Mouse (Mus musculus) forebrain, embryonic 16.5 days (tissue): ENCODE results near the gene Spata31d1b. TPM values are rescaled to one million over a fixed set of nuclear protein-coding genes. Genes with fewer than 3 reads are reported as not detected.
A peak's percentile ranks its signal among the peaks of the same experiment; 100 is the strongest.
"Not testable (repeated sequence)": the region's sequence is repeated elsewhere in the genome, so short reads cannot be mapped to it uniquely, and the experiment has no call there.

Experiments used
- ATAC-seq: fragments of 200-750 bp; cut with Nextera tagmentation; 2 replicates; pipeline ENCODE4 v1.8.0; 2017; ENCODE audit warnings: mild to moderate bottlenecking, moderate library complexity
- H3K27ac ChIP-seq: fragments of 300-500 bp; sonication (generic); 2 replicates; pipeline ENCODE4 v1.5.1; 2014; ENCODE audit warnings: low read length, control low read depth
- H3K27me3 ChIP-seq: fragments of 300-500 bp; sonication (generic); replicated peaks from 2 replicates; pipeline ENCODE4 v1.6.1; 2014; ENCODE audit warnings: low read length; ENCODE audit not compliant: control insufficient read depth, insufficient read depth
- H3K36me3 ChIP-seq: fragments of 300-500 bp; sonication (generic); 2 replicates; pipeline ENCODE4 v1.6.1; 2014; ENCODE audit not compliant: control insufficient read depth, insufficient read depth
- H3K4me1 ChIP-seq: fragments of 300-500 bp; sonication (generic); replicated peaks from 2 replicates; pipeline ENCODE4 v1.6.1; 2014; ENCODE audit warnings: low read length; ENCODE audit not compliant: control insufficient read depth, insufficient read depth
- H3K4me2 ChIP-seq: fragments of 300-500 bp; sonication (generic); 2 replicates; pipeline ENCODE4 v1.6.1; 2014; ENCODE audit warnings: mild to moderate bottlenecking, low read length, control low read depth
- H3K4me3 ChIP-seq: fragments of 300-500 bp; sonication (generic); replicated peaks from 2 replicates; pipeline ENCODE4 v1.5.1; 2014; ENCODE audit warnings: mild to moderate bottlenecking, low read length, control low read depth
- H3K9ac ChIP-seq: fragments of 300-500 bp; sonication (generic); replicated peaks from 2 replicates; pipeline ENCODE4 v1.6.1; 2014; ENCODE audit warnings: low read depth, low read length, control low read depth
- H3K9me3 ChIP-seq: fragments of 300-500 bp; sonication (generic); 2 replicates; pipeline ENCODE4 v1.6.1; 2016; ENCODE audit warnings: low read length; ENCODE audit not compliant: control insufficient read depth
- WGBS: fragments of 180-500 bp; shearing (Covaris S2); extraction: QIAGEN DNeasy Blood & Tissue Kit; methylation state at CpG from one replicate; pipeline ENCODE4 v1.1.7; 2014; 5-methylcytosine and 5-hydroxymethylcytosine counted together
- polyA plus RNA-seq: library from polyadenylated mRNA; unstranded; fragments of >200 nt; fragmentation: Nextera tagmentation; extraction: Ambion mirVana; gene quantifications from 2 replicates; pipeline ENCODE4 v1.2.1, GENCODE M21; 2015

The Spata31d1b gene
- polyA plus RNA-seq, 1 experiment from 2014 or later = not detected

- H3K9me3 ChIP-seq = no peaks in the 10 kb centered on the region
- ATAC-seq = no peak
- H3K27ac ChIP-seq = no peak overlapping the region
- H3K4me1 ChIP-seq = no peaks in the 10 kb centered on the region
- no peaks in the 10 kb centered on the region for H3K27me3 ChIP-seq
- H3K9ac ChIP-seq = no peak overlapping the region
- WGBS = 32% methylated on average over 3 of the region's 3 CpGs
- H3K4me3 ChIP-seq = no peak overlapping the region
- H3K36me3 ChIP-seq = no peaks in the 10 kb centered on the region
- no peak overlapping the region for H3K4me2 ChIP-seq
These were observed 1.6 kb downstream of the Spata31d1b start for GRCm38 (mm10) chr13:59713710-59714109.

- H3K4me1 ChIP-seq, H3K4me2 ChIP-seq, H3K27me3 ChIP-seq, H3K9me3 ChIP-seq, ATAC-seq, H3K4me3 ChIP-seq, H3K27ac ChIP-seq, H3K9ac ChIP-seq, H3K36me3 ChIP-seq: not testable (repeated sequence)
- WGBS = 44% methylated on average over 6 of the region's 6 CpGs
These were observed 6.9 kb downstream of the Spata31d1b start for GRCm38 (mm10) chr13:59718857-59719440.

- Histone ChIP-seq H3K4me3 (no peak overlapping the region), H3K27ac (no peak overlapping the region), H3K4me2 (no peak overlapping the region), H3K9ac (no peak overlapping the region), H3K36me3 (no peaks in the 10 kb centered on the region), H3K27me3 (no peaks in the 10 kb centered on the region), H3K9me3 (no peaks in the 10 kb centered on the region), H3K4me1 (no peaks in the 10 kb centered on the region)
- no peak for ATAC-seq
- 89% methylated on average over 1 of the region's 1 CpGs for WGBS
These were observed 7.4 kb downstream of the Spata31d1b start for GRCm38 (mm10) chr13:59719475-59719874.

- not testable (repeated sequence) for H3K27ac ChIP-seq, H3K4me3 ChIP-seq, H3K27me3 ChIP-seq, H3K9ac ChIP-seq, ATAC-seq, H3K36me3 ChIP-seq, H3K9me3 ChIP-seq, H3K4me2 ChIP-seq, H3K4me1 ChIP-seq
- WGBS = 85% methylated on average over 1 of the region's 1 CpGs
These were observed 10.0 kb downstream of the Spata31d1b start for GRCm38 (mm10) chr13:59722089-59722488.

- H3K4me3 ChIP-seq = 0 out of 2 replicates have a peak overlapping the region, but pooled peaks have one; percentile 4
- H3K4me2 ChIP-seq = peak overlapping the region; percentile 39
These were observed 14.2 kb downstream of the Spata31d1b start for GRCm38 (mm10) chr13:59726139-59726867.

GRCm38 (mm10) chr13:59728378-59729093, 16.5 kb downstream of the Spata31d1b start:
- no peaks in the 10 kb centered on the region for H3K9me3 ChIP-seq
- H3K27ac ChIP-seq = no peak overlapping the region
- H3K36me3 ChIP-seq = no peaks in the 10 kb centered on the region
- no peak overlapping the region for H3K4me3 ChIP-seq
- 0 out of 2 replicates have a peak, but pooled peaks cover 3% of the 10 kb centered on the region for H3K4me1 ChIP-seq
- 31% methylated on average over 7 of the region's 7 CpGs for WGBS
- peak; percentile 90 for ATAC-seq
- no peaks in the 10 kb centered on the region for H3K27me3 ChIP-seq
- no peak overlapping the region for H3K9ac ChIP-seq
- H3K4me2 ChIP-seq = no peak overlapping the region

More at GRCm38 (mm10) chr13:59726139-59726867, 14.2 kb downstream of the Spata31d1b start:
- H3K9me3 ChIP-seq = no peaks in the 10 kb centered on the region
- no peak overlapping the region for H3K27ac ChIP-seq
- no peak overlapping the region for H3K9ac ChIP-seq
- WGBS = 35% methylated on average over 29 of the region's 29 CpGs
- no peak for ATAC-seq
- H3K4me1 ChIP-seq = 0 out of 2 replicates have a peak, but pooled peaks cover 3% of the 10 kb centered on the region
- no peaks in the 10 kb centered on the region for H3K36me3 ChIP-seq
- no peaks in the 10 kb centered on the region for H3K27me3 ChIP-seq

- 48% methylated on average over 7 of the region's 7 CpGs for WGBS
- Histone ChIP-seq H3K4me2 (no peak within 1 kb of the TSS), H3K27me3 (no peaks in the 10 kb centered on the region), H3K27ac (no peak within 1 kb of the TSS), H3K9ac (no peak within 1 kb of the TSS), H3K4me1 (0 out of 2 replicates have a peak, but pooled peaks cover 3% of the 10 kb centered on the region), H3K36me3 (no peaks in the 10 kb centered on the region), H3K4me3 (no peak within 1 kb of the TSS), H3K9me3 (no peaks in the 10 kb centered on the region)
- no peak for ATAC-seq
These were observed 19.6 kb downstream of the Spata31d1b start, which contains the start of gene Spata31d1d for GRCm38 (mm10) chr13:59731652-59732051. TSS of gene Spata31d1d (minus strand) at chr13:59731752.

GRCm38 (mm10) chr13:59733936-59734335, 21.9 kb downstream of the Spata31d1b start:
- ATAC-seq = no peak
- Histone ChIP-seq H3K4me3 (no peak overlapping the region), H3K36me3 (no peaks in the 10 kb centered on the region), H3K9ac (no peak overlapping the region), H3K4me2 (no peak overlapping the region), H3K27ac (no peak overlapping the region), H3K27me3 (no peaks in the 10 kb centered on the region), H3K9me3 (no peaks in the 10 kb centered on the region), H3K4me1 (no peaks in the 10 kb centered on the region)
- 96% methylated on average over 2 of the region's 4 CpGs for WGBS

- not testable (repeated sequence) for H3K36me3 ChIP-seq, H3K4me2 ChIP-seq, H3K27ac ChIP-seq, H3K27me3 ChIP-seq, H3K9me3 ChIP-seq, H3K4me1 ChIP-seq, ATAC-seq, H3K4me3 ChIP-seq, H3K9ac ChIP-seq
- 36% methylated on average over 6 of the region's 6 CpGs for WGBS
These were observed 22.3 kb downstream of the Spata31d1b start for GRCm38 (mm10) chr13:59734347-59734746.
